Mouse (Mus musculus): ENCODE measurements at regions not wholly inside any gene's neighbourhood (a gene's known extent, or its start where the extent isn't known, plus 50 kb on each side); places are given as distances from the start of the nearest gene placed in this dataset.

- no peak overlapping the region for H3K27ac ChIP-seq
- no peak overlapping the region for H3K4me3 ChIP-seq (replicated peaks; ENCODE audit: low read length)
- no peaks in the 10 kb centered on the region for H3K9me3 ChIP-seq (ENCODE audit: control insufficient read depth, low read length)
- no peak overlapping the region for H3K4me2 ChIP-seq (replicated peaks)
- H3K27me3 ChIP-seq (ENCODE audit: control insufficient read depth, insufficient read depth, low read length): no peaks in the 10 kb centered on the region
- no peak overlapping the region for H3K9ac ChIP-seq
- no peaks in the 10 kb centered on the region for H3K36me3 ChIP-seq (replicated peaks; ENCODE audit: control insufficient read depth, insufficient read depth)
- DNase-seq (ENCODE audit: low spot score): no peak
- no peak for ATAC-seq (ENCODE audit: low FRiP score)
- H3K4me1 ChIP-seq (replicated peaks; ENCODE audit: control insufficient read depth, insufficient read depth, low read length): no peaks in the 10 kb centered on the region
Observed at GRCm38 (mm10) chr3:70463221-70463620, 455.8 kb downstream of the Otol1 start.

- ATAC-seq (ENCODE audit: low FRiP score): peak; percentile 95
- Histone ChIP-seq H3K27ac (peak overlapping the region; percentile 20; the same call in 1 of the 2 replicates), H3K4me1 (replicated peaks; ENCODE audit: control insufficient read depth, insufficient read depth, low read length) (peaks cover 7% of the 10 kb centered on the region), H3K4me2 (replicated peaks) (peak overlapping the region; percentile 26), H3K27me3 (ENCODE audit: control insufficient read depth, insufficient read depth, low read length) (no peaks in the 10 kb centered on the region), H3K9ac (no peak overlapping the region), H3K4me3 (replicated peaks; ENCODE audit: low read length) (no peak overlapping the region), H3K9me3 (ENCODE audit: control insufficient read depth, low read length) (no peaks in the 10 kb centered on the region), H3K36me3 (replicated peaks; ENCODE audit: control insufficient read depth, insufficient read depth) (no peaks in the 10 kb centered on the region)
- 31% methylated on average over 9 of the region's 9 CpGs for WGBS
- DNase-seq (ENCODE audit: low spot score): peak; percentile 81
Observed at GRCm38 (mm10) chr3:70482521-70482920, 475.1 kb downstream of the Otol1 start.

DNA sequence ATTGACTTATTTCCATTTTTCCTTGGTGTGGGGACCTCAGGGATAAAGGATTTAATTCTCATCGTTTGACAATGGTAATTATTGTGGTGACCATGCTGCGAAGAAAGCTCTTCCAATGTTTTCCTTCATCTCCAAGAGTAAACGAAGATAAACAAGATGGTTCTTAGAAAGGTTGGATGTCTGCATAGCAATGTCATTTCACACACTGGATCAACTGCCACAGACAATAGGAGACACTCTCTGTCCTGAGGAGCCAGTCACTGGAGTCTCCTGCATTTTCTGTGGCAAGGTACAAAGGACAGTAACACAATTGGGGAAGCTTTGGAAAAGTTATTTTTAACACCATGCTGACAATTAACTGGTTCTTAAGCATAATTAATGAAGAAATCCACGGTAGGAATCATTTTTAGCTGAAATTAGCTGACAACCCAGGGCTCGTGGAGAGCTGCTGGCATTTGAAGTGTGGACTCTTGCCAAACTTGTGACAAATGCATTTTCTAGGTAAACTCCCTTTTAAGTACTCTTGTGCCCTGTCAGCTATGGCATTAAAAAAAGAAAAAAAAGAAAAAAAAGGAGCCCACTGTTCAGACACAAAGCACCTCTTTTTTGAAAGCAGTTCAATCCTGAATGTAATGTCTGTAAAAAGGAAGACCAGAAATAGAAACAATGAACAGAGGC, 475.8 kb downstream of the Otol1 start:
- no peak for DNase-seq (ENCODE audit: low spot score)

DNA sequence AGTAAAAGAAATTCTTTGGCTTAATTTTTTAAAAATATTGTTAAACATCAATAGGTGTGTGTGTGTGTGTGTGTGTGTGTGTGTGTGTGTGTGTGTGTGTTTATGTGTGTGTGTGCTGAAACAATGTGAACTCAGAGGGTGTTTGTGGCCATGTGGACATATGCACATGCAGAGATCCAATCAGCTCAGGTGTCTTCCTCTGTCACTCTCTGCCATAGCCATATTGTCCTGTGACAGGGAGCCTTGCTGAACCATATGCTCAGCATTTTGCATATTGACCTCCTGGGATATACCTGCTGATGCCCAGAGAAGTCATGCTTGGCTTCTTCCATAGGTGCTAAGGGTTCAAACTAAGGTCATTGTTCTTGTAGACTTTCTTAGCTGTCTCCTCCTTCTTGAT, 489.0 kb downstream of the Otol1 start:
- Histone ChIP-seq H3K4me1 (replicated peaks; ENCODE audit: control insufficient read depth, insufficient read depth, low read length) (peaks cover 9% of the 10 kb centered on the region; the same call in 1 of the 2 replicates), H3K9me3 (ENCODE audit: control insufficient read depth, low read length) (no peaks in the 10 kb centered on the region), H3K4me3 (replicated peaks; ENCODE audit: low read length) (no peak overlapping the region), H3K27me3 (ENCODE audit: control insufficient read depth, insufficient read depth, low read length) (no peaks in the 10 kb centered on the region), H3K27ac (no peak overlapping the region), H3K36me3 (replicated peaks; ENCODE audit: control insufficient read depth, insufficient read depth) (no peaks in the 10 kb centered on the region), H3K9ac (no peak overlapping the region), H3K4me2 (replicated peaks) (no peak overlapping the region)
- DNase-seq (ENCODE audit: low spot score): no peak
- no peak for ATAC-seq (ENCODE audit: low FRiP score)

More for the DNA sequence above, 475.8 kb downstream of the Otol1 start:
- 39% methylated on average over 5 of the region's 5 CpGs for WGBS
- Histone ChIP-seq H3K9ac (no peak overlapping the region), H3K4me1 (replicated peaks; ENCODE audit: control insufficient read depth, insufficient read depth, low read length) (peaks cover 7% of the 10 kb centered on the region), H3K27ac (peak overlapping the region; percentile 20), H3K27me3 (ENCODE audit: control insufficient read depth, insufficient read depth, low read length) (no peaks in the 10 kb centered on the region), H3K4me3 (replicated peaks; ENCODE audit: low read length) (no peak overlapping the region), H3K4me2 (replicated peaks) (peak overlapping the region; percentile 26), H3K9me3 (ENCODE audit: control insufficient read depth, low read length) (no peaks in the 10 kb centered on the region), H3K36me3 (replicated peaks; ENCODE audit: control insufficient read depth, insufficient read depth) (no peaks in the 10 kb centered on the region)
- ATAC-seq (ENCODE audit: low FRiP score): peak; percentile 38; the same call in 1 of the 2 replicates

- Histone ChIP-seq H3K9ac (no peak overlapping the region), H3K4me1 (replicated peaks; ENCODE audit: control insufficient read depth, insufficient read depth, low read length) (peaks cover 11% of the 10 kb centered on the region; the same call in 1 of the 2 replicates), H3K27ac (no peak overlapping the region), H3K9me3 (ENCODE audit: control insufficient read depth, low read length) (no peaks in the 10 kb centered on the region), H3K4me2 (replicated peaks) (no peak overlapping the region), H3K27me3 (ENCODE audit: control insufficient read depth, insufficient read depth, low read length) (no peaks in the 10 kb centered on the region), H3K36me3 (replicated peaks; ENCODE audit: control insufficient read depth, insufficient read depth) (no peaks in the 10 kb centered on the region), H3K4me3 (replicated peaks; ENCODE audit: low read length) (no peak overlapping the region)
- no peak for ATAC-seq (ENCODE audit: low FRiP score)
- 77% methylated on average over 5 of the region's 5 CpGs for WGBS
- no peak for DNase-seq (ENCODE audit: low spot score)
Observed at GRCm38 (mm10) chr3:70500245-70500858, 492.9 kb downstream of the Otol1 start.

- 50% methylated on average over 9 of the region's 9 CpGs for WGBS
- Histone ChIP-seq H3K4me2 (replicated peaks) (no peak overlapping the region), H3K9me3 (ENCODE audit: control insufficient read depth, low read length) (no peaks in the 10 kb centered on the region), H3K4me1 (replicated peaks; ENCODE audit: control insufficient read depth, insufficient read depth, low read length) (peaks cover 11% of the 10 kb centered on the region; the same call in 1 of the 2 replicates), H3K27ac (peak overlapping the region; percentile 32; the same call in 1 of the 2 replicates), H3K4me3 (replicated peaks; ENCODE audit: low read length) (no peak overlapping the region), H3K36me3 (replicated peaks; ENCODE audit: control insufficient read depth, insufficient read depth) (no peaks in the 10 kb centered on the region), H3K9ac (no peak overlapping the region), H3K27me3 (ENCODE audit: control insufficient read depth, insufficient read depth, low read length) (no peaks in the 10 kb centered on the region)
- DNase-seq (ENCODE audit: low spot score): no peak
- ATAC-seq (ENCODE audit: low FRiP score): 0 out of 2 replicates have a peak, but pooled peaks have one; percentile 46
Observed at GRCm38 (mm10) chr3:70500991-70501961, 493.9 kb downstream of the Otol1 start.

- Histone ChIP-seq H3K9ac (no peak overlapping the region), H3K4me2 (replicated peaks) (no peak overlapping the region), H3K36me3 (replicated peaks; ENCODE audit: control insufficient read depth, insufficient read depth) (no peaks in the 10 kb centered on the region), H3K27me3 (ENCODE audit: control insufficient read depth, insufficient read depth, low read length) (no peaks in the 10 kb centered on the region), H3K27ac (no peak overlapping the region), H3K4me3 (replicated peaks; ENCODE audit: low read length) (no peak overlapping the region), H3K4me1 (replicated peaks; ENCODE audit: control insufficient read depth, insufficient read depth, low read length) (no peaks in the 10 kb centered on the region), H3K9me3 (ENCODE audit: control insufficient read depth, low read length) (no peaks in the 10 kb centered on the region)
- WGBS: 95% methylated on average over 2 of the region's 2 CpGs
- DNase-seq (ENCODE audit: low spot score) (no peak), ATAC-seq (ENCODE audit: low FRiP score) (no peak)
Observed at GRCm38 (mm10) chr3:70533593-70534321, 526.3 kb downstream of the Otol1 start.

- Histone ChIP-seq H3K27ac (no peak overlapping the region), H3K4me1 (replicated peaks; ENCODE audit: control insufficient read depth, insufficient read depth, low read length) (no peaks in the 10 kb centered on the region), H3K36me3 (replicated peaks; ENCODE audit: control insufficient read depth, insufficient read depth) (no peaks in the 10 kb centered on the region), H3K4me2 (replicated peaks) (no peak overlapping the region), H3K27me3 (ENCODE audit: control insufficient read depth, insufficient read depth, low read length) (no peaks in the 10 kb centered on the region), H3K9ac (no peak overlapping the region), H3K9me3 (ENCODE audit: control insufficient read depth, low read length) (no peaks in the 10 kb centered on the region), H3K4me3 (replicated peaks; ENCODE audit: low read length) (no peak overlapping the region)
- WGBS: 90% methylated on average over 2 of the region's 2 CpGs
- DNase-seq (ENCODE audit: low spot score): no peak
- no peak for ATAC-seq (ENCODE audit: low FRiP score)
Observed at GRCm38 (mm10) chr3:70535084-70535483, 527.7 kb downstream of the Otol1 start.
